Mouse (Mus musculus) midbrain, embryonic 16.5 days (tissue): Measurements from ENCODE around the gene Arpc4. TPM values are rescaled to one million over a fixed set of nuclear protein-coding genes. Genes with fewer than 3 reads are reported as not detected.

Experiments used
- ATAC-seq: fragments of 200-750 bp; cut with Nextera tagmentation; 2 replicates; pipeline ENCODE4 v1.8.0; 2017; ENCODE audit warnings: moderate TSS enrichment
- H3K27ac ChIP-seq: fragments of 300-500 bp; sonication (generic); 2 replicates; pipeline ENCODE4 v1.5.1; 2014; ENCODE audit warnings: mild to moderate bottlenecking, low read length, mixed read lengths
- H3K27me3 ChIP-seq: fragments of 300-500 bp; sonication (generic); 2 replicates; pipeline ENCODE4 v1.6.1; 2014; ENCODE audit warnings: low read depth, low read length, mixed read lengths; ENCODE audit not compliant: control insufficient read depth, insufficient read depth
- H3K36me3 ChIP-seq: fragments of 300-500 bp; sonication (generic); 2 replicates; pipeline ENCODE4 v1.6.1; 2014; ENCODE audit warnings: mild to moderate bottlenecking, low read length, moderate library complexity, mixed read lengths; ENCODE audit not compliant: control insufficient read depth, insufficient read depth
- H3K4me1 ChIP-seq: fragments of 300-500 bp; sonication (generic); 2 replicates; pipeline ENCODE4 v1.6.1; 2014; ENCODE audit warnings: mild to moderate bottlenecking, low read length, mixed read lengths; ENCODE audit not compliant: control insufficient read depth, insufficient read depth
- H3K4me2 ChIP-seq: fragments of 300-500 bp; sonication (generic); 2 replicates; pipeline ENCODE4 v1.6.1; 2014; ENCODE audit warnings: mild to moderate bottlenecking, low read length, mixed read lengths
- H3K4me3 ChIP-seq: fragments of 300-500 bp; sonication (generic); 2 replicates; pipeline ENCODE4 v1.5.1; 2014; ENCODE audit warnings: low read depth, mild to moderate bottlenecking, low read length, moderate library complexity, mixed read lengths
- H3K9ac ChIP-seq: fragments of 300-500 bp; sonication (generic); 2 replicates; pipeline ENCODE4 v1.6.1; 2014; ENCODE audit warnings: low read depth, low read length, mixed read lengths
- H3K9me3 ChIP-seq: fragments of 300-500 bp; sonication (generic); replicated peaks from 2 replicates; pipeline ENCODE4 v1.6.1; 2014; ENCODE audit warnings: mild to moderate bottlenecking, low read length, mixed read lengths; ENCODE audit not compliant: control insufficient read depth, poor library complexity, severe bottlenecking
- WGBS: fragments of 180-500 bp; shearing (Covaris S2); extraction: QIAGEN DNeasy Blood & Tissue Kit; methylation state at CpG from one replicate; pipeline ENCODE4 v1.1.7; 2014; 5-methylcytosine and 5-hydroxymethylcytosine counted together
- polyA plus RNA-seq: library from polyadenylated mRNA; unstranded; fragments of >200 nt; fragmentation: Nextera tagmentation; extraction: Ambion mirVana; gene quantifications from 2 replicates; pipeline ENCODE4 v1.2.1, GENCODE M21; 2015

Gene Arpc4
- polyA plus RNA-seq, 1 experiment from 2014 or later, result 475 TPM

DNA sequence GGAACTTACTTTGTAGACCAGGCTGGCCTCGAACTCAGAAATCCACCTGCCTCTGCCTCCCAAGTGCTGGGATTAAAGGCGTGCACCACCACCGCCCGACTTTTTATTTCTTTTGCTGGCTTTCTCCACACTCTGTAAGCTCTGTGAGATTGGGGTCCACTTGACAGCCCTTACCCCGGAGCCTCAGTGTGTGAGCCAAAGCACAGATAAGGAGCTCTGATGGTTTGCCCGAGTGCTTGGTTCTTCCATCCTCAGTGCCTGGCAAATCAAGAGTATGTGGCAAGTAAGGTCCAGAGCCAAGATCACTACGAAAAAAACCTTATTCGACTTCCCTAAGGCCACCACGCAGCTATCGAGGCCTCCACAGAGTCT, 14.1 kb downstream of the Arpc4 start:
- Histone ChIP-seq H3K4me2 (peak overlapping the region; percentile 76), H3K27ac (peak overlapping the region; percentile 80), H3K9ac (peak overlapping the region; percentile 75), H3K9me3 (no peaks in the 10 kb centered on the region), H3K27me3 (no peaks in the 10 kb centered on the region), H3K36me3 (peaks cover 28% of the 10 kb centered on the region), H3K4me1 (peaks cover 8% of the 10 kb centered on the region), H3K4me3 (peak overlapping the region; percentile 44)
- 20% methylated on average over 10 of the region's 10 CpGs for WGBS
- no peak; the same call in 1 of the 2 replicates for ATAC-seq

DNA sequence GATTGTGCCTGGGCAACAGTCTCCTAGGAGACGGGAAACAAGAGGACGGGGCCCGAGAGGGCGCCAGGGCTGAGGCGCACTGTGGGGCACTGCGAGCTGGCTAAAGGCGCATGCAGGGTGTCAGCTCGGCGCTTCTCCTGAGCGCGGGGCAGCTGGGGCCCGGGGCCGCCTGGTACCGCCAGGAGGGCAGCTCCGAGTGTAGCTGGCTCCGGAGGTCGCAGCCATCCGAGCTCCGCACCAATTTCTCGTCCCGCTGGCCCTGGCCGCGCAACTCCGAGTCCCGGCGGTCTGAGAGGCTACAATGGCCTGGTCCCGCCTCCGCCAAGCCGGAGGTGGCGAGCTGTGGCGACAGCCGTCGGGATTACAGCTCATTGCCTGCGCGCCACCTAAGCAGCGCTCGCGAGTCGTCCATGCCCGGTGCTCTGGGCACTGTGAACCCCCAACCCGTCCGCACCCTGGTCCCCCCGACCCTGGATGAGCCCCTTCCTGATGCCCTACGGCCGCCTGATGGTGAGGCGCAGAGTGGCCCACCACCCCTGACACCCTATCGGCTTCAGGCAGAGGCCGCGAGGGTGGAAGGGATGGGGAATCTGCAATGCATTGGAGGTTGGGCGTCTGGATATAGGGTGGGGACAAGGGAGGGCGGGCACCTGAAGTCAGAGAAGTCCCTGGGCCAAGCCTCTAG, 14.6 kb downstream of the Arpc4 start:
- peak overlapping the region; percentile 80 for H3K27ac ChIP-seq
- ATAC-seq, result peak; percentile 91
- H3K4me2 ChIP-seq, result peak overlapping the region; percentile 76
- no peaks in the 10 kb centered on the region for H3K27me3 ChIP-seq
- peaks cover 8% of the 10 kb centered on the region for H3K4me1 ChIP-seq
- H3K36me3 ChIP-seq, result peaks cover 27% of the 10 kb centered on the region
- no peaks in the 10 kb centered on the region for H3K9me3 ChIP-seq
- peak overlapping the region; percentile 75 for H3K9ac ChIP-seq
- H3K4me3 ChIP-seq, result peak overlapping the region; percentile 44
- under 1% methylated on average over 51 of the region's 51 CpGs for WGBS

DNA sequence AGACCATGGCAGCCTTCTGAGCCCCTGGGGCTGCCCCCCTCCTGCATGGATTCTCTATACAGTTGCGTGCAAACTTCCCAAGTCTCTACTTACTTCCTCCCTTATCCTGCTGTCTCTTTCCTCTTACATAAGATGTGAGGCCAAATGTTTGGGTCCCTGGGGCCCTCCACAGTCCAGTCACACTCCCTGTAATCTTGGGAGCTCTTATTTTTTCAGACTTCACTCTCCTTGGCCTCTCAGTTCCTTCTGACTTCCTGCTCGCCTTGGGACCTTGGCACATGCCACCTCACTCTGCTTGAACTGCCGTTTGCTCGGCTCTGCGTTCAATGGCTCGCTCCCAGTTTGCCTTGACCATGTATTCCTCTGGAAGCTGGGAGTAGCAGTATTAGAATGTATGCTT, 16.0 kb downstream of the Arpc4 start:
- H3K4me1 ChIP-seq, result peaks cover 8% of the 10 kb centered on the region
- no peak overlapping the region for H3K27ac ChIP-seq
- no peaks in the 10 kb centered on the region for H3K9me3 ChIP-seq
- H3K36me3 ChIP-seq, result peaks cover 20% of the 10 kb centered on the region
- no peaks in the 10 kb centered on the region for H3K27me3 ChIP-seq
- no peak overlapping the region for H3K4me2 ChIP-seq
- no peak for ATAC-seq
- WGBS, result 90% methylated on average over 6 of the region's 6 CpGs
- no peak overlapping the region for H3K4me3 ChIP-seq
- H3K9ac ChIP-seq, result no peak overlapping the region

DNA sequence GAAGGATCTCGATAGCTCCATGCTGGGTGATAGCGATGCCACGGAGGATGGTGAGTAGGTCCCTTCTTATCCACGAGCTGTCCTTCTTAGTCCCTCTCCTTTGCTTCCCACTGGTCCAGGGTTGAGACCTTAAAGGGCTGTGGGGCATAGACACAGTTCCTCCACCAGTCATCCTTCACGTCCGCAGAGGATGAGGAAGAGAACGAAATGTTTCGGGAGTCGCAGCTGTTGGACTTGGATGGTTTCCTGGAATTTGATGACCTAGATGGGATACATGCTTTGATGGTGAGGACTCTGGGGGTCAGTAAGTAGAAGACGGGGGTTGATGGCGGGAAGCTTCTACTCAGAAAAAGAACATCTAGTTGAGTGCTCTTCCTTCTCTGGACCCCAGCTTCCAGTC, 16.9 kb downstream of the Arpc4 start:
- no peak overlapping the region for H3K27ac ChIP-seq
- H3K36me3 ChIP-seq, result peaks cover 12% of the 10 kb centered on the region
- 96% methylated on average over 11 of the region's 11 CpGs for WGBS
- H3K4me3 ChIP-seq, result no peak overlapping the region
- no peaks in the 10 kb centered on the region for H3K27me3 ChIP-seq
- H3K9me3 ChIP-seq, result no peaks in the 10 kb centered on the region
- H3K4me1 ChIP-seq, result peaks cover 8% of the 10 kb centered on the region
- H3K9ac ChIP-seq, result no peak overlapping the region
- no peak for ATAC-seq
- H3K4me2 ChIP-seq, result no peak overlapping the region

DNA sequence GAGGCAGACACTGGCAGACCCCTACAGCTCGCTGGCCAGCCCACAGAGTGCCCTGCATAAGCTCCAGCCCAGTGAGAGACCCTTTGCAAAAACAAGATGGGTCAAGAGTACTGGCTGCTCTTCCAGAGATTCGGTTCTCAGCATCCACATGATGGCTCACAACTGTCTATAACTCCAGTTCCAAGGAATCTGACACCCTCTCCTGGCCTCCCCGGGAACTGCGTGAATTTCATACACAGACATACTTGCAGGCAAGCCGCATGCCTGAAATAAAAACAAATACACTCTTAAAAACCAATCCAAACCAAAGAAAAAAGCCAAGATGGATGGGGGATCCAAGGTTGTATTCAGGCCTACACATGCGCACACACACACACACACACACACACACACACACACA, 17.6 kb downstream of the Arpc4 start:
- H3K36me3 ChIP-seq, result peaks cover 10% of the 10 kb centered on the region
- H3K4me2 ChIP-seq, result no peak overlapping the region
- 89% methylated on average over 6 of the region's 6 CpGs for WGBS
- no peak for ATAC-seq
- no peak overlapping the region for H3K4me3 ChIP-seq
- peaks cover 8% of the 10 kb centered on the region for H3K4me1 ChIP-seq
- no peaks in the 10 kb centered on the region for H3K27me3 ChIP-seq
- H3K9ac ChIP-seq, result no peak overlapping the region
- H3K9me3 ChIP-seq, result no peaks in the 10 kb centered on the region
- no peak overlapping the region for H3K27ac ChIP-seq

DNA sequence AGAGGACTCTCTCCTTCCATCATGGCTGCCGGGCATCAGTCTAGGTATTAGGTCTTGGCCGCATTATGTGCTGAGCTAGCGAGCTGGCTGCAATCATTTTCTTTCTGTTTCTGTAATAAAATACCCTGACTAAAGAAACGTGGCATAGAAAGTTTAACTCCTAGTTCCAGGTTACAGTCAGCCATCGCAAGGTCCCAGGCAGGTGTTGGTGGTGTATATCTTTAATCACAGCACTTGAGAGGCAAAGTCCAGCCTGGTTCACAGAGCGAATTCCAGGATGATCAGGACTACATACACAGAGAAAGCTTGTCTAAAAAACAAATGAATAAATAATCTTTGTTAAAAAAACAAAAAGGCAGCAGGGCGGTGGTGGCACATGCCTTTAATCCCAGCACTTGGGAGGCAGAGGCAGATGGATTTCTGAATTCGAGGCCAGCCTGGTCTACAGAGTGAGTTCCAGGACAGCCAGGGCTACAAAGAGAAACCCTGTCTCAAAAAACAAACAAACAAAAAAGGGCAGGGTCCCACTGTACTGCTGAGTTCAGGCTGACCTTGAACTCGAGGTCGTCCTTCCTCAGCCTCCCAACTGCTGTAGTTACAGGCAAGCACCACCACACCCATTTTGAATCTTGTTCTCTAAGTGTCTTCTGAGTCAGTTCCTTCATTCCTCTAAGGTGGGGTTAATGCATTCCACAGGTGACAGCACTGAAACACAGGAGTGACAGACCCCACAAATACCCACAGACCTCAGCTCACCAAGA, 18.5 kb downstream of the Arpc4 start:
- H3K4me1 ChIP-seq, result peaks cover 8% of the 10 kb centered on the region
- ATAC-seq, result no peak
- 87% methylated on average over 10 of the region's 10 CpGs for WGBS
- no peak overlapping the region for H3K9ac ChIP-seq
- no peaks in the 10 kb centered on the region for H3K9me3 ChIP-seq
- no peak overlapping the region for H3K4me2 ChIP-seq
- H3K27ac ChIP-seq, result no peak overlapping the region
- no peak overlapping the region for H3K4me3 ChIP-seq
- no peaks in the 10 kb centered on the region for H3K27me3 ChIP-seq
- peaks cover 10% of the 10 kb centered on the region for H3K36me3 ChIP-seq

DNA sequence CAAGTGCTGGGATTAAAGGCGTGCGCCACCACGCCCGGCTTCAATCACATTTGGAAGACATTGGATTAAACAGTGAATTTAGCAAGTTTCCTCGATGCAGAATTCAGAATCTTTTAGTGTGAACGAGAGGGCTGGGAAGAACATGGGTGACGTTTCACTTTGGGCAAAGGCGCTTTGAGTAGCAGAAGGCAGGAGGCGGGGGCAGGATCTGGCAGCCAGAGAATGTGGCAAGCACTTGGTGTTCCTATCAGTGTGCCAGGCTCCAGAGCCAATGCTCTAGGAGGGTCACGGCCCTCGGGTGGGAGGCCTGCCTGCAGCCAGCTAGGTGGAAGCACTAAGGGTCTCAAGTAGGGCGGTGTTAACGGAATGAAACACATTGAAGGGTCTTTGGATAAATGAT, 24.2 kb downstream of the Arpc4 start:
- Histone ChIP-seq H3K4me3 (no peak overlapping the region), H3K9ac (no peak overlapping the region), H3K4me1 (no peaks in the 10 kb centered on the region), H3K9me3 (no peaks in the 10 kb centered on the region), H3K4me2 (no peak overlapping the region), H3K27me3 (no peaks in the 10 kb centered on the region), H3K36me3 (0 out of 2 replicates have a peak, but pooled peaks cover 2% of the 10 kb centered on the region), H3K27ac (no peak overlapping the region)
- ATAC-seq, result no peak
- WGBS, result 91% methylated on average over 13 of the region's 13 CpGs

DNA sequence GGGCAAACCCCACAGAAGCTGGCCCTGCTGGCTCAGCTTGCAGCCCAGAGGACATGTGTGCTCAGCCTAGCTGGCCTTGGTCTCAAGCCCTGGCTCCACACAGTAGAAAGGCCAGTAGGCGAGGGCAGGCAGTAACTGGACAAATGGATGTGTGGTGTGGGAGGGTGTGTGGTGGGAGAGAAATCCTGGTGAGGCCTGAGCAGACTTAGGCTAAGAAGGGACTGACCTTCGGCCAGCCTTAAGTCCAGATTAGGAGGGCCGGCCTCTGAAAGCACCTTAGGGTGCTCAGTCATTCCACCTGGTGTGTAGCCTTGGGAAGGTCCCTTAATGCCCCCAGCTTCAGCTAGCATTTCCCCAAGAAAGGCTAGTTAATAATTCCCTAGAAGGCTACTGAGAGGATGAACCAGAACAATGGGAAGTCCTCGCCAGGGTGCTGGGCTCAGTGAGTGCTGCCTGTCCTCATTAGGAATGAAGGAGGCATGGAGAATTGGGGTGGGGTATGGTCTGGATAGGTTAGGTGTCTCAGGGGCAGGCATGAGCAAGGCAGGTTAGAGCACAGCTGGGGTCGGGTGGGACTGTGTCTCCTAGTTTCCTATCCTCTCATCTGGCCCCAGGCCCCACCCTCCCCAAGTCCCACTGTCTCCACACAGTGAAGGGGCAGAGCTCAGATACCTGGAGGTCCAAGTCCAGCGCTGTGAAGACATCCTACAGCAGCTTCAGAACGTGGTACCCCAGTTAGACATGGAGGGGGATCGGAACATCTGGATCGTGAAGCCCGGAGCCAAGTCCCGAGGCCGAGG, 26.9 kb downstream of the Arpc4 start:
- Histone ChIP-seq H3K4me2 (no peak overlapping the region), H3K9me3 (no peaks in the 10 kb centered on the region), H3K36me3 (peaks cover 7% of the 10 kb centered on the region), H3K9ac (no peak overlapping the region), H3K4me3 (no peak overlapping the region), H3K4me1 (no peaks in the 10 kb centered on the region), H3K27ac (no peak overlapping the region), H3K27me3 (no peaks in the 10 kb centered on the region)
- 74% methylated on average over 12 of the region's 12 CpGs for WGBS
- no peak for ATAC-seq

DNA sequence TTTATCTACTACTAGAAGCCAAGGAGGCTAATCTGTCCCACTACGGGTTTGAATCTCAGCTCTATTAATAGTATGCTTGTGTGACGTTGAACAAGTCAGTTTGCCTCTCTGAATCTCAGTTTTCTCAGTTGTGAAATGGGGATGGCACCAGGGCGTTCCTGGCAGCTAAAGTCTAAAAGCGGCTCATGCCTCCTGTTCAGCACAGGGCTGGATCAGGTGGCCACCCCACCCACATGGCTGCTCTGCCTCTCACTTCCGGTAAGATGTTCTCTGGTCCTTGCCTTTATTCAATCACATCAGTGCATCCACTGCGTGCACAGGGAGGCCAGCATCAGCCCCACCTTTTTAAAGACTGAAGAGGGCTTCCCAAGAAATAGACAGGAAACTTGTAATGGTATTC, 27.6 kb downstream of the Arpc4 start:
- 91% methylated on average over 6 of the region's 6 CpGs for WGBS
- no peaks in the 10 kb centered on the region for H3K27me3 ChIP-seq
- no peak overlapping the region for H3K4me3 ChIP-seq
- ATAC-seq, result no peak
- no peak overlapping the region for H3K27ac ChIP-seq
- no peak overlapping the region for H3K4me2 ChIP-seq
- H3K4me1 ChIP-seq, result no peaks in the 10 kb centered on the region
- peaks cover 7% of the 10 kb centered on the region for H3K36me3 ChIP-seq
- no peaks in the 10 kb centered on the region for H3K9me3 ChIP-seq
- no peak overlapping the region for H3K9ac ChIP-seq
